Mouse (Mus musculus) ZHBTc4 (cell line): Measurements from ENCODE around the gene Mknk1.
A peak's percentile ranks its signal among the peaks of the same experiment; 100 is the strongest.

Source experiments
- DNase-seq: peaks from one replicate; pipeline ENCODE4 v3.0.0-alpha.2; 2011; ENCODE audit warnings: low read depth, low spot score

The Mknk1 gene

DNA sequence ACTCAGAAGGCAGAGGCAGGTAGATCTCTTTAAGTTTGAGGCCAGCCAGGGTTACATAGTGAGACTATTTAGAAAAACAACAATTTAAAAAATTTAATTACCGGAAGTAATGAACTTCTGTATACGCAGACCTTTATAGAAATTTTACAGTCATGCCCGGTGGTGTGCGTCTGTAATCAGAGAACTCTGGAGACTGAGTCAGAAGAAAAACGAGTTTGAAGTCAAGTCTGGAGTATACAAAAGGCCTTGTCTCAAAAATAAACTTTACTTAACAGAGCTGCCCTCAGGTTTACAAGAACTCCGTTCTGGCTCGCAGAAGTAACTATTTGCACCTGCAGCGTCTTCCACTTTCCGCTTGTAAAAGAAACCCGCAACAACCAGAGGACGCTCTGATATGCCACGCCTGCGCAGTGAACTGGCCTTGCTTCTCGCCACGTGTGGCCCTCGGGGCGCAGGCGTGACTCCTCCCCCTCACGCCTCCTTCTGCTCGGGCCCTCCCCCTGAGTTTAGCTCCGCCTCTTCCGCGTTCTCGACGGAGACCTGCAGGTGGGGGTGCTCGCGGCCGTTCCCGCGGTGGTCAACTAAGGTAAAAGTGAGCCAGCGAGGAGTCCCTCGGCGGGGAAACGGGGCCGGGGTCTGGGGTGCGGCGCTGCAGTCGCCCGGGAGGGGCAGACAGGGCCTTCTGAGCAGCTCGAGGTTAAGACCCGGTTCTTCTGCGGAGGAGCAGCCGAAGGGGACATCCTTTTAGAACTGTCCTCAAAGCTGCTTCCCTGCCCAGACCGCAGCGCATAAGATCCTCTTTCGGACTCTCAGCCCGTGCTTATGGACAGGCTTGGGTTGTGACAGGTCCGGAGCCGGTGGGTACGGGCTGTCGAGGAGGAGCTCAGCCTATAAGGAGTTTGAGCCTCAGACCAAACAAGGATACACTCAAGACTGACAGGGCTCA lies at the start of gene Mknk1:
Gene Mknk1 (plus strand): TSS at position 503 of the 946 bp plus-strand sequence.
- DNase-seq: peak; percentile 98

DNA sequence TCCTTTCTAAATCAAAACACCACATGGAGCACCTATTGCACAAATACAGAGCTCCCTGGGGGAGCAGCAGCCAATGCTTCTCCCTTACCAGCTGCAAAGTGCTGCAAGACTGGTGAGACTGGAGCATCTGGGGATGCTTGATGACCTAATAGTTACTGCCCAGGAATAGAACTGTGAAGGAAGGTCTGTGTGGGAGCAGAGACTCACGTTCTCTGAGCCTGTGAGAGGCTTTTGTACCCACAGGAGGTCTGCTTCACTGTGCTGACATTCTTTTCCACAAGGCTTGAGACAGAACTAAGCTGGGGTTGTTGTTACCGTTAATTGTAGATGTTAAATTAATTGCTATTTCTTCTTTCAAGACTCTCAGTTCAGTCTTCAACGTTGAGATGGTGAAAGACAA lies 48.1 kb upstream of the Mknk1 start:
- DNase-seq: no peak

DNA sequence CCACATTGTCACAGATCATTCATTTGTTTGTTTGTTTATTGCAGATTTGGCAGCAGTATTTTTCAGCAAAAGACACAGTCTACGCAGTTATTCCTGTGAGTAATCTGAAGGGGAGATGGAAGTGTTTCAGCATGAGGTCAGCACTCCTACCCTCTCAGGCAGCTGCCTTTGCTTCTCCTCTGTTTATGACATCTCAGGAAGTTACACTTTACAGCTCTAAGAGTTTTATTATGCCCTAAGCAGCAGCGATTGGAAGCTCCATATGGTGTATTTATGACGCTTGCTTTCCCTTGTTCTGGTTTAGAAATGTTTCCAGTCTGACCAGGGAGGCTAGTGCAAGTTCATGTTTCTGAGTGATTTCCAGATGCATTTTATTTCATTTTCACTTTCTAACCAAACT lies 43.6 kb upstream of the Mknk1 start:
- DNase-seq: no peak

DNA sequence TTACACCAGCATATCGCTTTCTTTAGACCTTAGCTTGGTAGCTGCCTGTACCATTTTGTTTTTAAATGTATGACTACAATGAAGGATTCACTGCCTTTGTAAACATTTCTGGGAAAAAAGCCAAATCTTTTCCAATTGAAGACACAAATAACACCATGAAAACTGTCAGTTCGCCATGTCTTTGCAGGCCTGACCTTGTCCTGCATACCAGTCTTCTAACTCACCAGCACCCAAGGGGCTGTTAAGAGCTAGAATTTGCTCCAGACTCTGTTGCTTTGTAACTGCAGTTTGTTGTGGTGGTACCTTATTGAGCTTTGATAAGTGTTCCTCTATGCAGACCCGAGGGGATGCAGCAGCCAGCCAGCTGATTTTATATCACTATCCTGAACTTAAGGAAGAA lies 39.0 kb upstream of the Mknk1 start:
- no peak for DNase-seq

DNA sequence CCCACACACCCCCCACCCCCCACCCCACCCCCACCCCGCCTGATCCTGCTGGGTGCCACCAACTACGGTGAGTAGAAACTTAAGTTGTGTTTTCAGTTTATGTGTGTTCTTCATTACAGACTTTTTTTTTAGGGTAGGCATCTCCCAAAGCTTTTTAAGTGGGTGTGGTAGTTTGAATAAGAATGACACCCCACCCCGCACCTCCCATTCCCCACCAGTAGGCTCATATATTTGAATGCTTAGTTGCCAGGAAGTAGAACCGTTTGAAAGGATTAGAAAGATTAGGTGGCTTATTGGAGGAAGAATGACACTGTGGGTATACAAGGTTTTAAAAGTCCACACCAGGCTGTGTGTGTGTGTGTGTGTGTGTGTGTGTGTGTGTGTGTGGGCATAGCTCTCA lies 26.7 kb upstream of the Mknk1 start:
- DNase-seq: peak; percentile 29

DNA sequence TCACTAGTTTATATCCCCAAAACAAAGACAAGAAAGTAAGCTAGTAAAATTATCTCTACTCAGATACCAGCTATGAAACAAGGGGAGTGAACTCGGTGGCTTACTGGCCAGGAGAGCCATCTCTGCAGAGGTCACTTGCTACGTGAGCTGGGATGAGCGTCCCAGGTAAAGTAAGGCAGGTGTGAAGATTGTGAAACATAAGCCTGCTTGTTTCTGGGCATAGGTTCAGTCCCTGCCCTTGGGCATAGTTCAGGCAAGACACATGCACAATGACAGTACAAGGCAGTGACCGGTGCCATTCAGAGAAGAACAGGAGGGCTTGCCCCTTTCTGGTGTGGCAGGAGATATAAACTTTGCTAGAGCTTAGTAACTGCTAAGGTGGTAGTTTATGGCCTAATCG lies 23.4 kb upstream of the Mknk1 start:
- DNase-seq: no peak

DNA sequence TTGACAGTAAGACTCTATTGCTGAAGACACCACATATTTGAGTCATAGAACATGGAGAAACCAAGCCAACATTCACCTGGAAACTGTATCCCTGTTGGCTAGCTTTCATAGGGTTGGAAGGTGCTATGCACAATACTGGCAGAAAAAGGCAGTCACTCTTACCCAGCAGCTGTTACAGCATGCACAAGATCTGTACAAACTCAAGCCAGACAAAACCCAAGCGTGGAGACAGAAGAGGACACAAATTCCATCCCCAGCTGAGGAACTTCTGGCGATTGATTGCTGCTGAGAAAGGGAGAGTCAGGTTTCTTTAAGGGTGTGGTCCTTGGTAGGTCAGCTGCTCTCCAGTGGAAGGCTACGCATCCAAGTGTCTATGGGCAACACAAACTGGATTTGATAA lies 18.8 kb upstream of the Mknk1 start:
- DNase-seq: peak; percentile 23

DNA sequence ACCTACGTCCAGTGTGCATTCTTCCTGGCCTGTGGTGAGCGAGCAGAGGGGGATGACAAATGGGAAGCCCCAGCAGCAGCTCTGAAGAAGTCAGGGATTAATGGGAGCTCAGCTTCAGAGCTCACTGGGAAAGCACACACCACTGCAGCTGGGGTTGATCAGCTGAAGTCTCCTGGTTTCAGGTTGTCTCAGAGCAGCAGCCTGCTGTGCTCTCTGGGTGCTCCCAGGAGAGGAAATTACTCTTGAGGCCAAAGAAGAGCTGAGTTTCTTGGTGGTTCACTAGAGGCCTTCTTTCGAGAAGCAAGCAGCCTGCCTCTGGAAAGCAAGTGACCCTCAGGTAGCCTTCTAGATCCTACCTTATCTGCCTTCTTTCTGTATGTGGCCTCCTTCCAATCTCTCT lies 18.1 kb upstream of the Mknk1 start:
- DNase-seq: no peak

DNA sequence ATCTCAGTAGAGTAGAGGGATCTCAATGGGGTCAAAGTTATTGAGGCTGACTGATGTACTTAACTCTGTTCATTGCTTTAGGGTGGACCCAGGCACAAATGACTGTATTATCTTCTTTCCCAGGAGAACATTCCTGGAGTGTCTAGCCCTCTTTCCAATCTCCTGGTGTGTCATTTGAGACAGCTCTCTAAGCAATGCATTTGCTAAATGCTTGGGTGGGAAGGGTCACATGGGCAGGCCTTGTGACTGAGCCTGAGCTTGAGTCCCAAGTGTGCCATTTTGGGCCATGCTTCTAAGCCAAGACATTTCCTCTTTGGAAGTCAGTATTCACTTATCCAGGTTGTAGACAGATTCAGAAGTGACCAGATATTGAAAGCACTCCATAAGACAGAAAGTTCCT lies 17.6 kb upstream of the Mknk1 start:
- peak; percentile 82 for DNase-seq

DNA sequence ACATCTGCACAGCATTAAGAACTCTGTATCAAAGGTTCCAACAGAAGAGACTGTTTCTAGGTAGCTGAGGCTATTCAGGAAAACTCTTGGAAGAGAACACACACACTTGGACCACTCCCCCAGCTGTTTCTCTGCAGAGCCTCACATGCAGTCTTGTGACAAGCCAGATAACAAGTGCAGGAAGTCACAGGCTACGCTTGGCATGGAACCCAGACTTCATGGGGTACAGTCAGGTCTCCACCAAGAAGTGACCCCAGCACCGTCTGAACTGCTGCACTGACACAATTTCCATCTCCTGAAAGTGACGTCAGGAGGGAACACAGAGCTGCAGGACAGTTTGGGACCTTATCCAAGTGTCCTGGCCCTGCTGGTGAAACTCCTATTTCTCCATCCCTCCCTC lies 17.1 kb upstream of the Mknk1 start:
- no peak for DNase-seq

DNA sequence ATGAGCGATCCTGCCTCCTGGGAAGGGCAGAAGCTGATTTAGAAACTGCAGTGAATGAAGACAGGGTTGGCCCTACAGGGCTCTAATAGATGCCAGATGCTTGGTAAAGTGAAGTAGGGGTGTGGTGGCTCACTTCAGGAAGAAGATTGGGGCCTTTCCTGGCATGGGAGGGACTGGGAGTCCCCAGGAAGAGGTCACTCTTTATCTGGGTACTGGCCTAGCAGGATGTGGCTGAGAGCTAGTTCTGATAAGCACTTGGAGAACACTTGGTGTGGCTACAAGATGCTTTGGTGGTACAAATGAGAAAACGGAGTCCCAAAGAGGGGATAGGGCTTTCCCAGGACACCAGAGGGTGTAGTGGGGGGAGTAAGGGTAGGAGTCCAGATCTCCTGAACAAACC lies 14.8 kb upstream of the Mknk1 start:
- DNase-seq: no peak

DNA sequence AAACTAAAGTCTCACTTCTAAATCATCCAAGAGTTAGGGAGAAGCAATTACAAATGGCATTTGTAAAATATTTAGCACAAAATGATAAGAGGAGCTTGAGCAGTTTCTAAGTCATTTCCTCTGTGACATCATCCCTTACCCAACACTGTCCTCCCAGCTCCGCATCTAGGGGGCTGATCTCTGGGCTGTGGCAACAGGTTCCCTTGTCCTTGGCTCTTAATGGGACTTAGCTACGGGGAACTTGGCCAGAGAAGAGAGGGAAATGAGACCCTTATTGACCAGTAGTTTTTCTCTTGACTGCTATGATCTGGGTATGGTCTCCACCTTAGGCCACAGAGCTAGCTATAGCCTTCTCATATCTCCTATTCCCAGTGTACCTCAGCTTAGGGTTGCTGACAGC lies 13.7 kb upstream of the Mknk1 start:
- no peak for DNase-seq

DNA sequence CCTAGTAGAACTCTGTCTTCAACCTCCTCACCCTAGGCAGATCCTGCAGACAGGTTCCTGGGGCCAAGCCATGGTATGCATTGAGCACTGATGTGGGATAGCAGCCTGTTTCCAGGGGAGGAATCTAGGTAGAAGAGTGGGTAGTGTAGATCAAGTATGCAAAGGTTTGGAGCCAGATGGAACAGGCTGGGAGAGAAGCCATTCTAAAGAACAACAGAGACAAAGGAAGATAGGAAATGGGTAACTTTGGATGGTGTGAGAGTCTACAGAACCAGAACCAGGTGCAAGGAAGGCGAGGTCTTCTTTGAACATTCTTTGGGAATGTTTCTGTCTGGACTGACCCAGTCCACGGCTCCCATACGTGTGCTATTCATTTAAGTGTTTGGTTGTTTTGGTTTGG lies 11.9 kb upstream of the Mknk1 start:
- peak; percentile 88 for DNase-seq

DNA sequence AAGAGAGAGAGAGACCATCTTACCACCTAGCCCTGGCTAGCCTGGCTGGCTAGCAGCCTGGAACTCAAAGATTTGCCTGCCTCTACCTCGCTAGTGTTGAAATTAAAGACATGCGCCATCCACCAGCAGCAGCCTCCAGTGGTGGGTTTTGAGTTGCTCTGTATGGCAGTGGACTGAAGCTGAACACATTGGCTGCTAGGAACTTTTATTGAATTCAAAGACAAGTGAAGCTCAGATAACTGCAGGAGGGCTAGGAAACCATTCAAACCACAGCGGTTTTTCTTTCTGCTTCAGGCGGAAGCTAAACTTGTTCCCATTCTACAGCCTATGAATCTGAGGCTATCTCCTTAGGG lies 11.5 kb upstream of the Mknk1 start:
- DNase-seq: no peak

DNA sequence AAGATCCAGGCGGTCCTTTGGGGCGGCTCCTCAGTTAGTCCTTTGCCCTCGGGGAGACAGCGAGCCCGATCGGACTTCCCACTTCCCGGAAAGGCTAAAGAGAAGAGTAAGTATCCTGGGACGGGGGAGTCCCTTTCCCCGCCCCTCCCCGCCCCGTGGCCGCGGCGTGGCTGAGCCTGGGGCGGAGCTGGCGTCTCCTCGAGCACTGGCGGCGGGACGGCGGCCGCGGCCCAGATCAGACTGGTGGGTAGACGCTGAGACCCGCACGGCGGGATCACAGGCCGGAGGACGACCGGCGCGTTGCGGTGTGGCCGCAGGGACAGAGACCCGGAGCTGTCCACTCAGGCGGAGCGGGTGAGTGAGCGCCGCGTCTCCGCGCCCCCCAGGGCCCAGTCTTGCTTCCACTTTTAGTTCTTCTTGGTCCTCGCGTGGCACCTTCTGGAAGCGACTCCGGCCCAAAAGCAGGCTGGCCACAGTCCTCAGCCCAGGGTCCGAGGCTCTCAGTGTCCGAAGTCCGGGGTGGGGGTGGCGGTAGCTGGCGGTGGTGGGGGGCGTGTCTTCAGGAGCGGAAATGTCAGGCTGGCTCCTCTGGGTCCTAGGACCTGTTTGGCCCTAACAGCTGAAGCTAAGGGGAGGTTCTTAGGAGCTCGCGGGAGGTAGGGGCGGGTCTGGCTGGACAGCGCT lies 11.0 kb upstream of the Mknk1 start, which contains the start of gene Mob3c:
Gene Mob3c (plus strand): TSS at position 205 of the 684 bp plus-strand sequence.
- peak; percentile 92 for DNase-seq

DNA sequence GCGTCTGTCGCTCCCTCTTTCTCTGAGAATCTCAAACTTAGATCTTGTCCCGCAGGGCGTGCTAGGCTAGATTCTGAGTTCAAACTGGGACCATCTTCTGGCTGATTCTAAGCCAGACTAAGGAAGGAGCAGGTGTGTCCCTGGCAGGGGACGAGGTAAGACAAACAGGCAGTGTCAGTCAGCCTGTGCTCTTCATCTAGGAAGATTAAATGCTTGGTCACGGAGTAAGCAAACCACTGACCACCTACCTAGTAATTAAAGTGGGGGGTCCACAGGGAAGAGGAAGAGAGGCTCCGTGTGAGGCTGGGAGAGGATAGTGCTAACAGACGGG lies 10.5 kb upstream of the Mknk1 start:
- DNase-seq: no peak

DNA sequence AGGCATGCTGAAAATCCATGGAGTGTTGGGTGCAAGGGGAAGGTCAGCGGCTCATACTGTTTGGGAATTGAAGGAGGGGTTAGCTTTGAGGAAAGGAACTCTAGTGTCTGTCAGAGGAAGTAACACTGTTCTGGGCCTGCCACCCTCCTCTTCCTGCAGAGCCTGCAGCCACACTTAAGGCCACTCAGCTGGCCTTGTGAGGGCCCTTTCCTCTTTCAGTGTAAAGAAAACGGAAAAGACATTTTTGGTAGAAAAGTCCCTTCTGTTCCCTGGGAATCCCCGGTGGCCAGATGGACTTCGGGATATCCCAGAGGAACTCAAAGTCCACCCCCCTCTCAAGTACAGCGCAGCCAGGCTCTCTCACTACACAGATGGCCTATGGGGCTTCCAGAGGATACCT lies 8.5 kb upstream of the Mknk1 start:
- DNase-seq: no peak

DNA sequence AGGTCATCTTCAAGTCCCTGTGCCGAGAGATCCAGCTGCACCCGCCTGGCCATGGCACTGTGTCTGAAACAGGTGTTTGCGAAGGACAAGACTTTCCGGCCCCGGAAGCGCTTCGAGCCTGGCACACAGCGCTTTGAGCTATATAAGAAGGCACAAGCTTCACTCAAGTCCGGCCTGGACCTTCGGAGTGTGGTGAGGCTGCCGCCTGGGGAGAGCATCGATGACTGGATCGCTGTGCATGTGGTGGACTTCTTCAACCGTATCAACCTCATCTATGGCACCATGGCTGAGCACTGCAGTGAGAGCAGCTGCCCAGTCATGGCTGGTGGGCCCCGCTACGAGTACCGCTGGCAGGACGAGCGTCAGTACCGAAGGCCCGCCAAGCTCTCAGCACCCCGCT lies 7.8 kb upstream of the Mknk1 start:
- no peak for DNase-seq

DNA sequence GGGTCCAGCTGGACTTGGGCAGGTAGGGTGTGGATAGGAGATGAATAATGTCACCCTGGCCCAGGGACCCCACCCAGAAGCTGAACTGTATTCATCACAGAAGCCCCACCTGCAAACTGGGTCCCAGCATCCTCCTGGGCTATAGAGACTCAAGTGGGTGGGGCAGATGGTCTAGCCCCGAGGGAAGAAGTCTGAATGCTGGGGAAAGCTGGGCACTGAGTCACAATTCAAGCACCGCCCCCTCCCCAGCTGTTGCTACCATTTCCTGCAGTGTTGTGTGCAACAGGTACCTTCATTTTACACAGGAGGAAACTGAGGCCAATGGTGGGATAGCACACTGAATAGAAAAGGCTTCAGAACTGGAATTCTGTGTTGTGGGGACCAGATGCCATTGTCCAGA lies 7.0 kb upstream of the Mknk1 start:
- peak; percentile 83 for DNase-seq

DNA sequence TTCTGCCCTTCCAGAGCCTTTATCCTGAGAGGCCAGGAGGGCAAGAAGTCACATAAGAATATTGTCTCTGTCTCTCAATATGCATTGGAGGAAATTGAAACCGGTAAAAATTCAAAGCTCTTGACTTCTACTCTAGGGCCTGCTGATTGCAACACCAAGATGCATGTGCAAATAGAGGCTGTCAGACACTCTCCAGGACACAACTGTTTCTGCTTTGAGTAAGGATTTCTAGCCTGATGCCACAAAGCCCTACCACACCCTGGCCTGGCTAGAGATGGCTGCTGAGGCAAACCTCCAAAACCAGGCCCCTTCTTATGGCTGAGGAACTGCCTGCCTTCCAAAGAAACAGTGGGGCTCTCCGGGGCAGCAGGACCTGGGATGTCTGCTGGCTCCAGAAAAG lies 3.4 kb upstream of the Mknk1 start:
- DNase-seq: no peak

DNA sequence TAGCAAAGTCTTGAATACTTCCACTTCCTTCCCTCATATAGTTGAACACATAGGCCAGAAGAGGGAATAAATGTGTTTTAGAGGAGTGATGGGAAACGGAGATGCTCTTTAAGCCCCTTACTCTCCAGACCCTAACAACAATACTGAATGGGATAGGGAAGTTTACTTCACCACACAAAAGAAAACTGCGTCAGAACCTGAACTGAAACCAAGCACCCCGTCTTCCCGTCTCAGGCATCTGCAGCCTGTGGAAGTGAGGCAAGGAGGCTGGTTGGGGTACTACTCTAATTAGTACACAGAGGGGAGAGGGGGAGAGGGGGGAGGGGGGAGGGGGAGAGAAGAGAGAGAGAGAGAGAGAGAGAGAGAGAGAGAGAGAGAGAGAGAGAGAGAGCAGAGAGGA lies 802 bp upstream of the Mknk1 start:
- DNase-seq: no peak

DNA sequence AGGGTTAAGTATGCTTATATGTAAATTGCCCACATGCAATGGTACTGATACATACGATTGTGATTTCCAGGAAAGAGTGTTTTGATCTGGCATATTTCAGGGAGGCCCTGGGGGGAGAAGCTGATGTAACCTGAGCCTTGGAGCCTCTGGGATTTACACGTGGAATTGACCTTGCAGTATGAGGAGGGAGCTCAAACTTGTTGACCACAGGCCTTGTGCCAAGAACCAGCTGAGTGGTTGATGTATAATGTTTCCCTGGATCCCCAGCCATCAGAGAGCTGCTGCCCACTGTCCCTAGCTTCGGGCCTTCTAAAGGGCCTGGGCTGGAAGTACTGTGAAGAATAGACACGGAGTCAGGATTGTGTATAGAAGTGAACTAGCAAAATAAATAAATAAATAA lies 958 bp downstream of the Mknk1 start:
- DNase-seq: no peak

DNA sequence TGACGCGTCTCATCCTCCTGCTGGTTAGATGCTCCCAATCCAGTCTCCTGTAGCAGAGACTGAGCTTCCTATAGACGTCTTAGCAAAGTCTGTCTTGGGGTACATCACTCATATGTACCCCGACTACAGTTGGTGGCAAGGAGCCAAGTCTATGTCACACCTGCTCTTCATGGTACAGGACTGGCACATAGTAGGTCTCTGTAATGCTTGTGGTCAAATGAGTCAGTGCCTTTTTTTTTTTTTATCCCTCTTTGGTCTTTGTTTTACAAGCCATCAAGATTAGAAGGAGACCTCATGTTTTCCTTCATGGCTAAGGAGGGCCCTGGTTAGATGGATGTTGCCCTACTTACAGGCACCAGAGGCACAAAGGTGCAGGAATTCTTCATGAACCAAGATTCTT lies 1.8 kb downstream of the Mknk1 start:
- DNase-seq: no peak
